Mouse (Mus musculus) ES-Bruce4 (cell line): ENCODE measurements around the gene Usb1.

ENCODE experiments used
- CTCF ChIP-seq: IDR thresholded peaks from one replicate; pipeline ENCODE4 v1.8.1; 2011; ENCODE audit warnings: low read depth, low read length
- EP300 ChIP-seq: IDR thresholded peaks from 2 replicates; pipeline ENCODE4 v1.6.1; 2011; ENCODE audit warnings: low read depth, low read length; ENCODE audit not compliant: insufficient read depth
- POLR2A ChIP-seq: IDR thresholded peaks from one replicate; pipeline ENCODE4 v1.8.1; 2011; ENCODE audit warnings: low read length; ENCODE audit not compliant: insufficient read depth

- peak; percentile 35 for TF ChIP-seq CTCF
- no peak for TF ChIP-seq EP300
- TF ChIP-seq POLR2A, result no peak
Observed at GRCm38 (mm10) chr8:95320224-95321139, 11.6 kb upstream of the Usb1 start.
